Mouse (Mus musculus) olfactory bulb, adult 2 months (tissue): ENCODE results near the gene Fam208a. TPM values are rescaled to one million over a fixed set of nuclear protein-coding genes. Genes with fewer than 3 reads are reported as not detected.

Source experiments
- H3K27ac ChIP-seq: fragments of 200-500 bp; 2 replicates; pipeline ENCODE4 v1.5.1; 2012; ENCODE audit warnings: low read depth, low read length; ENCODE audit not compliant: insufficient read depth
- H3K4me1 ChIP-seq: fragments of 200-500 bp; 2 replicates; pipeline ENCODE4 v1.6.1; 2012; ENCODE audit warnings: low read length; ENCODE audit not compliant: control insufficient read depth, insufficient read depth
- H3K4me3 ChIP-seq: fragments of 200-500 bp; 2 replicates; pipeline ENCODE4 v1.5.1; 2012; ENCODE audit warnings: mild to moderate bottlenecking, low read depth, low read length, moderate library complexity; ENCODE audit not compliant: insufficient read depth
- CTCF ChIP-seq: fragments of 200-500 bp; IDR thresholded peaks from 2 replicates; pipeline ENCODE4 v1.5.1; 2012; ENCODE audit warnings: low read depth, mild to moderate bottlenecking, low read length, moderate library complexity; ENCODE audit not compliant: insufficient read depth
- POLR2A ChIP-seq: fragments of 200-500 bp; IDR thresholded peaks from 2 replicates; pipeline ENCODE4 v1.6.1; 2012; ENCODE audit warnings: mild to moderate bottlenecking, low read depth, low read length, moderate library complexity; ENCODE audit not compliant: insufficient read depth
- WGBS: fragments of 180-500 bp; shearing (Covaris S2); methylation state at CpG from one replicate; pipeline ENCODE4 v1.1.7; 2018; 5-methylcytosine and 5-hydroxymethylcytosine counted together
- polyA plus RNA-seq: library from polyadenylated mRNA; stranded (reverse); fragments of >200 nt; gene quantifications from 2 replicates; pipeline ENCODE4 v1.2.4, GENCODE M21; 2012; ENCODE audit warnings: low replicate concordance; ENCODE audit not compliant: missing spikeins, insufficient read depth, insufficient read length

Fam208a gene
- polyA plus RNA-seq, 1 experiment: 100 TPM

GRCm38 (mm10) chr14:27436116-27436515 lies 7.5 kb downstream of the Fam208a start:
- Histone ChIP-seq H3K4me3 (no peak overlapping the region), H3K4me1 (no peaks in the 10 kb centered on the region), H3K27ac (no peak overlapping the region)
- TF ChIP-seq POLR2A (no peak), CTCF (no peak)
- WGBS: 100% methylated on average over 1 of the region's 1 CpGs

DNA sequence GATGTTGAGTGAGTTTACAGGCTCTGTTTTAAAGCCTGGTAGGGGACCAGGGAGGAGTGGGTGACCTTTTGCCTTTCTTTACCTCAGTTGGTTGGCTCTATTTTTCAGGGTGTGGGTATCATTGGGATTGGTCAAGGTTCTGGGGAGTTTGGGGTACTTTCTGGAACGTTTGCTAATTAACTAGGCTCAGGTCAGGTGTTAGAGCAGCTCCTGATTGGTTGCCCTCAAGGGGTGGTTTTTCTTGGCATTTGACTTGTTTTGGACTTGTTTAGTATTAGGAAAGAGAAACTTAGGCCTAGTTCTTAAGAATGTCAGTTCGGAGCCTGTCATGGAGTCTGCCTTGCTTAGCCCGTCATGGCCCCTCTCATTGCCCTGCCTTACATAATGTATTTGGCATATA lies 8.2 kb downstream of the Fam208a start:
- no peak for TF ChIP-seq CTCF
- no peak for TF ChIP-seq POLR2A
- H3K4me1 ChIP-seq: no peaks in the 10 kb centered on the region
- no peak overlapping the region for H3K4me3 ChIP-seq
- 87% methylated on average over 3 of the region's 3 CpGs for WGBS
- no peak overlapping the region for H3K27ac ChIP-seq

DNA sequence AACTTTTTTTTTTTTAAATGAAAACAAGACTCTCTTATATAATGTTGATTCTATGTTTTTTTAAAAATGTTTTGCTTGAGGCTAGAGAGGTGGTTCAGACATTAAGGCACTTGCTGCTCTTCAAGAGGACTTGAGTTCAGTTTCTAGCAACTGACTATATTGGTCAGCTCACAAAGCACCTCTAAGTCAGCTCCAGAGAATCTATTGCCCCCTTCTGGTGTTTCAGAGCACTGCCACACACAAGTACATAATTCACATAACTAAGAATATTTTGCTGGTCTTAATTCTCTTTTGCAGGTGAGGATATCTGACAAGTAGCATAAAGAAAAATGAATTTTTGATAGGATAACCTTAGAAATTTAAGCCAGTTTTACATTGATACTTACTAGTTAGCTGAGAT lies 12.3 kb downstream of the Fam208a start:
- H3K4me3 ChIP-seq: no peak overlapping the region
- TF ChIP-seq CTCF (no peak), POLR2A (no peak)
- no peak overlapping the region for H3K27ac ChIP-seq
- H3K4me1 ChIP-seq: no peaks in the 10 kb centered on the region

GRCm38 (mm10) chr14:27444851-27445281 lies 16.2 kb downstream of the Fam208a start:
- TF ChIP-seq CTCF (no peak), POLR2A (no peak)
- Histone ChIP-seq H3K27ac (no peak overlapping the region), H3K4me1 (no peaks in the 10 kb centered on the region), H3K4me3 (no peak overlapping the region)
- 81% methylated on average over 2 of the region's 2 CpGs for WGBS

DNA sequence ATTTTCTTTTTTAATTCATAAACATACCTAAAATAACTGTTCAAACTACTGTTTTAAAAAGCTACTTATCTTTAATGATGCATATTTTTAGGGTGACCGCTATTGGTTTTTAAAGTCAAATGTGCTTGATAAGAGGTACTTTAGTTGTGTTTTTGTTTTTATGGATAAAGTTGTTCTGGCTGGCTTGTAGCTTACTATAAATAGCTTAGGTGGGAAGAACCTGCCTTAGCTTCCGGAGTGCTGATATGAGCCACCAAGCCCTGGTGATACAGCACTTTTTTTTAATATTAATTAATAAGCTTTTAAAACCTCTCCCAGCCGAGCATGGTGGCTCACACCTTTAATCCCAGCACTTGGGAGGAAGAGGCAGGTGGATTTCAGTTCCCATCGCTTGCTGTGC lies 18.3 kb downstream of the Fam208a start:
- 77% methylated on average over 4 of the region's 4 CpGs for WGBS
- no peak overlapping the region for H3K4me3 ChIP-seq
- H3K4me1 ChIP-seq: no peaks in the 10 kb centered on the region
- no peak overlapping the region for H3K27ac ChIP-seq
- TF ChIP-seq POLR2A (no peak), CTCF (no peak)

DNA sequence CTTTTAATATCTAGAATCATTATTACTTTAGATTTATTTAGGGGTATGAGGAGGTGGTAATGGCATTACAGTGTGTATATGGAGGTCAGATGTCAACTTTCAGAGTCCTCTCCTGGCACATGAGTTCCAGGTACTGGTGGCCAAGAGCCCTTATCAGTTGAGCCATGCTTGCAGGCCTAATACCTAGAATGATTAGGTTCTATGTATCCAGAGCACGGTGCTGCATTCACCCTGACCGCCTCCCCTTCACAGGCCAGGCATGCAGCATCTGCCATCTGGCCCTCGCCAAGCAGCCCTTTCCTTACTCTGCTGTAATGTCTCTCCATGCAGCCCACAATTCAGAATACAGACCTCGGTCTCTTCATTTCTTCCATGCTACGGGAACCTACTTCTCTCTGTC lies 62.8 kb downstream of the Fam208a start:
- no peak overlapping the region for H3K27ac ChIP-seq
- TF ChIP-seq POLR2A (no peak), CTCF (no peak)
- no peak overlapping the region for H3K4me3 ChIP-seq
- WGBS: 92% methylated on average over 5 of the region's 5 CpGs
- no peaks in the 10 kb centered on the region for H3K4me1 ChIP-seq

DNA sequence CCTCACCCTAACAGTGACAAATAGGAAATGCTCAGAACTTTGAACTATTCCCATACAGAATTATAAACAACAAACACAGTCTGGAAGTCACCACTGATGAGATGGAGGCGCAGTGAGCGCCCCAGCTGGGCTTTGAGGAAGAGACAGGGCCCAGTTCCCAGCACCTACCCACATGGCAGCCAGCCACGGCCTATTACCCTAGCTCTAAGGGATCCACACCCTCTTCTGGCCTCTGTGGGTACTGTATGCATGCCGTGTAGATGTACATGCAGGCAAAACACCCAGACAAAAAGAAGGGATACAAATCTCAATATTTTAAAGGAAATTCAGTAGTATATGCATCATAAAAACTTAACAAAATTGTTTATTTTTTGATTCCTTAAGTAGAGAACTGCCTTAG lies 64.9 kb downstream of the Fam208a start:
- WGBS: 92% methylated on average over 4 of the region's 4 CpGs
- TF ChIP-seq POLR2A: no peak
- H3K4me1 ChIP-seq: no peaks in the 10 kb centered on the region
- no peak overlapping the region for H3K4me3 ChIP-seq
- H3K27ac ChIP-seq: no peak overlapping the region

DNA sequence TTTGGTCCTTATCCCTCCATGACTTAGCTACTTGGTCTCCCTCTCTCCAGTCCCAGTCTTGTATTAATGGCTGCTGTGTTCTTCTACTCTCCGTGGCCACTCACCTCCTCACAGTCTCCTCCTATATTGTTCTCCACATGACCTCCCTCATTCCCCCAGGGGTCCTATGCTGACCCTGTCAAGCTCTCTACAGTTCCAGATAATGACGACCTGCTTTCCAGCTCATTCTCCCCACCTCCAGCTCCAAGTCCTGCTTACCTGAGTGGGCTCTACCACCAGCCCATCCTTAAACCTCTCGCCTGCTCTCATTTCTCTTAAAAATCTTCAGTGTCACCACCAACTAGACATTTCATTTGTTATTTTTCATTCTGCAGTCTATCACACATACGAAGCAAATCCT lies 72.5 kb downstream of the Fam208a start:
- WGBS: 88% methylated on average over 4 of the region's 4 CpGs
- peaks cover 2% of the 10 kb centered on the region; the same call in 1 of the 2 replicates for H3K4me1 ChIP-seq
- no peak overlapping the region for H3K4me3 ChIP-seq
- TF ChIP-seq CTCF: no peak
- no peak for TF ChIP-seq POLR2A
- no peak overlapping the region for H3K27ac ChIP-seq

GRCm38 (mm10) chr14:27507894-27508643 lies 79.4 kb downstream of the Fam208a start, which contains the start of gene Ccdc66:
TSS of gene Ccdc66 (minus strand) at chr14:27508460.
- TF ChIP-seq CTCF: no peak
- peak; percentile 54 for TF ChIP-seq POLR2A

More at GRCm38 (mm10) chr14:27507894-27508643, 79.4 kb downstream of the Fam208a start, which contains the start of gene Ccdc66:
- peak within 1 kb of the TSS; percentile 75 for H3K4me3 ChIP-seq
- peak within 1 kb of the TSS; percentile 40; the same call in 1 of the 2 replicates for H3K27ac ChIP-seq
- no peaks in the 10 kb centered on the region; the same call in 1 of the 2 replicates for H3K4me1 ChIP-seq
- under 1% methylated on average over 51 of the region's 51 CpGs for WGBS
